Mouse (Mus musculus): ENCODE data around the gene Tcn2. TPM values are rescaled to one million over a fixed set of nuclear protein-coding genes. Genes with fewer than 3 reads are reported as not detected.

The Tcn2 gene
- polyA plus RNA-seq, 1 experiment = 62.0 TPM

- no peak for DNase-seq (ENCODE audit: low read depth in 1 of 2, low spot score in 2 of 2)
- TF ChIP-seq CTCF (IDR thresholded peaks at IDR 0.05; ENCODE audit: extremely low read depth, insufficient read depth, insufficient read length, insufficient replicate concordance) (no peak), POLR2A (IDR thresholded peaks at IDR 0.05; ENCODE audit: low read depth, low read length) (no peak)
- no peaks in the 10 kb centered on the region for H3K27me3 ChIP-seq (ENCODE audit: control insufficient read depth, insufficient read depth, low read length)
- H3K4me3 ChIP-seq (ENCODE audit: extremely low read depth, insufficient read depth, insufficient read length) = no peak overlapping the region
- H3K27ac ChIP-seq (ENCODE audit: insufficient read depth, low read length) = no peak overlapping the region
- no peaks in the 10 kb centered on the region for H3K36me3 ChIP-seq (ENCODE audit: control insufficient read depth, insufficient read depth, low read length)
- 58% methylated on average over 7 of the region's 7 CpGs for WGBS
- H3K4me1 ChIP-seq (ENCODE audit: control insufficient read depth, insufficient read depth, insufficient read length) = no peaks in the 10 kb centered on the region
Measured at GRCm38 (mm10) chr11:3878660-3879059, 53.3 kb downstream of the Tcn2 start.

GRCm38 (mm10) chr11:3876419-3876818 is 55.5 kb downstream of the Tcn2 start:
- Histone ChIP-seq H3K4me3 (ENCODE audit: extremely low read depth, insufficient read depth, insufficient read length) (no peak overlapping the region), H3K4me1 (ENCODE audit: control insufficient read depth, insufficient read depth, insufficient read length) (no peaks in the 10 kb centered on the region), H3K27me3 (ENCODE audit: control insufficient read depth, insufficient read depth, low read length) (no peaks in the 10 kb centered on the region), H3K27ac (ENCODE audit: insufficient read depth, low read length) (no peak overlapping the region), H3K36me3 (ENCODE audit: control insufficient read depth, insufficient read depth, low read length) (no peaks in the 10 kb centered on the region)
- TF ChIP-seq POLR2A (IDR thresholded peaks at IDR 0.05; ENCODE audit: low read depth, low read length) (no peak), CTCF (IDR thresholded peaks at IDR 0.05; ENCODE audit: extremely low read depth, insufficient read depth, insufficient read length, insufficient replicate concordance) (no peak)
- 81% methylated on average over 6 of the region's 6 CpGs for WGBS
- no peak for DNase-seq (ENCODE audit: low read depth in 1 of 2, low spot score in 2 of 2)

Other genes starting within 250 kb of the Tcn2 start
- 0.05 and 0.06 TPM in 2 replicates for gene Osbp2, start 68.3 kb downstream of the Tcn2 start, polyA plus RNA-seq (2012; rRNA removed)
- 0.02 TPM in 1 of 2 replicates, not detected in the other for gene 4921536K21Rik, start 37.1 kb downstream of the Tcn2 start, polyA plus RNA-seq (2012; rRNA removed)
- gene Dusp18, start 36.9 kb downstream of the Tcn2 start, polyA plus RNA-seq (2012; rRNA removed) = 0.44 and 0.48 TPM in 2 replicates
- 3.4 and 5.0 TPM in 2 replicates for gene Slc35e4, start 17.5 kb downstream of the Tcn2 start, polyA plus RNA-seq (2012; rRNA removed)
- gene Pes1, start 31.8 kb upstream of the Tcn2 start, polyA plus RNA-seq (2012; rRNA removed) = 33.6 and 35.5 TPM in 2 replicates
- not detected in 2 replicates for gene 4930556J24Rik, start 44.6 kb upstream of the Tcn2 start, polyA plus RNA-seq (2012; rRNA removed)
- gene Gal3st1, start 51.5 kb upstream of the Tcn2 start, polyA plus RNA-seq (2012; rRNA removed) = 0.34 and 0.63 TPM in 2 replicates
- 0.07 and 0.22 TPM in 2 replicates for gene Sec14l4, start 99.3 kb upstream of the Tcn2 start, polyA plus RNA-seq (2012; rRNA removed)
- gene Sec14l3, start 132.7 kb upstream of the Tcn2 start, polyA plus RNA-seq (2012; rRNA removed) = not detected in 2 replicates
- gene Mtfp1, start 163.3 kb upstream of the Tcn2 start, polyA plus RNA-seq (2012; rRNA removed) = 5.1 and 6.2 TPM in 2 replicates
- 1.9 and 2.9 TPM in 2 replicates for gene Sec14l2, start 191.3 kb upstream of the Tcn2 start, polyA plus RNA-seq (2012; rRNA removed)
- 20.6 and 26.2 TPM in 2 replicates for gene Rnf215, start 203.0 kb upstream of the Tcn2 start, polyA plus RNA-seq (2012; rRNA removed)
- gene Ccdc157, start 228.1 kb upstream of the Tcn2 start, polyA plus RNA-seq (2012; rRNA removed) = 4.3 and 4.4 TPM in 2 replicates
- 27.9 and 31.9 TPM in 2 replicates for gene Sf3a1, start 228.2 kb upstream of the Tcn2 start, polyA plus RNA-seq (2012; rRNA removed)